Mouse (Mus musculus): Measurements from ENCODE around the gene Klk1. TPM values are rescaled to one million over a fixed set of nuclear protein-coding genes. Genes with fewer than 3 reads are reported as not detected.

Klk1 gene
- polyA plus RNA-seq, 1 experiment = not detected

GRCm38 (mm10) chr7:44273446-44273845, 48.3 kb downstream of the Klk1 start:
- no peak overlapping the region for H3K27ac ChIP-seq (ENCODE audit: insufficient read depth, low read length)
- TF ChIP-seq CTCF (IDR thresholded peaks at IDR 0.05; ENCODE audit: extremely low read depth, insufficient read depth, low read length) = no peak
- TF ChIP-seq POLR2A (IDR thresholded peaks at IDR 0.05; ENCODE audit: extremely low read depth, insufficient read depth, low read length) = no peak
- H3K4me1 ChIP-seq (ENCODE audit: control insufficient read depth, insufficient read depth, low read length) = no peaks in the 10 kb centered on the region
- H3K4me3 ChIP-seq (ENCODE audit: insufficient read depth, low read length) = no peak overlapping the region

DNA sequence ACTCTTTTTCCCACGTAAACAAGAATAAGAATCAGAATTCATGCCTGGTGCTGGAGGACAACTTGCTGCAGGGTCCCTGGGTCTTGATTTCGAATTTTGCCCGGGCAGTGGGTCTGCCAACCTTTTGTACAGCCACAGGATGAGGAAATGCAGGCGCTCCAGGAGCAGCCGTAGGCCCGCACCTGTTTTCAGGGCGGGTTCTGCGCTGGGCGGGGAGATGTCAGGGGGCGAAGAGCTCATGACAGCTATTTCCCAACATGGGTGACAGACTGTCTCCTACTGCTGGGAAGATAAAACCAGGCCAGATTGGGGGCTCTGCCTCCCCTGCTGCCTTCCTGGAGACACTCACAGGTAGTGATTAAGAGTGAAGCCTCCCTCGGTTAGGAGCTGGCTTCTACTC, 48.9 kb downstream of the Klk1 start:
- TF ChIP-seq CTCF (IDR thresholded peaks at IDR 0.05; ENCODE audit: extremely low read depth, insufficient read depth, low read length) (no peak), POLR2A (IDR thresholded peaks at IDR 0.05; ENCODE audit: extremely low read depth, insufficient read depth, low read length) (no peak)
- no peaks in the 10 kb centered on the region for H3K4me1 ChIP-seq (ENCODE audit: control insufficient read depth, insufficient read depth, low read length)
- H3K27ac ChIP-seq (ENCODE audit: insufficient read depth, low read length) = no peak overlapping the region
- H3K4me3 ChIP-seq (ENCODE audit: insufficient read depth, low read length) = no peak overlapping the region

DNA sequence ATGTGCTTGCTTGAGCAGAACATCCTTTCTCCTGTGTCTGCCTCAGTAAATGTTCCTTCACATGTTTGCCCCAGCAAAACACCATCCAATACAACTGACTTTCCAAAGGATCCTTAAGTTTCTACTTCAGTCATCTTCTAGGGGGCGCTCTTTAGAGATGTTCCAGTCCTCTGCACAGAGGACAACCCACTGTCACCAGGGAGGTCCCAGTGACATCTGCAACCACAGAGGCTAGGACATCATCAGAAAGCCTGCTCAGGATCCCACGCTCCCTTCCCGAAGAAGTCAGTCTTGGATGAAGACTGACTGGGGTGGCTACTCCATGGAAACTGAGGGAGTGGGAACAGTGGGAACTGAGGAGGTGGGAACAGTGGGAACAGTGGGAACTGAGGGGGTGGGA, 50.4 kb downstream of the Klk1 start:
- Histone ChIP-seq H3K27ac (ENCODE audit: insufficient read depth, low read length) (no peak overlapping the region), H3K4me1 (ENCODE audit: control insufficient read depth, insufficient read depth, low read length) (no peaks in the 10 kb centered on the region), H3K4me3 (ENCODE audit: insufficient read depth, low read length) (no peak overlapping the region)
- TF ChIP-seq CTCF (IDR thresholded peaks at IDR 0.05; ENCODE audit: extremely low read depth, insufficient read depth, low read length) (no peak), POLR2A (IDR thresholded peaks at IDR 0.05; ENCODE audit: extremely low read depth, insufficient read depth, low read length) (no peak)

DNA sequence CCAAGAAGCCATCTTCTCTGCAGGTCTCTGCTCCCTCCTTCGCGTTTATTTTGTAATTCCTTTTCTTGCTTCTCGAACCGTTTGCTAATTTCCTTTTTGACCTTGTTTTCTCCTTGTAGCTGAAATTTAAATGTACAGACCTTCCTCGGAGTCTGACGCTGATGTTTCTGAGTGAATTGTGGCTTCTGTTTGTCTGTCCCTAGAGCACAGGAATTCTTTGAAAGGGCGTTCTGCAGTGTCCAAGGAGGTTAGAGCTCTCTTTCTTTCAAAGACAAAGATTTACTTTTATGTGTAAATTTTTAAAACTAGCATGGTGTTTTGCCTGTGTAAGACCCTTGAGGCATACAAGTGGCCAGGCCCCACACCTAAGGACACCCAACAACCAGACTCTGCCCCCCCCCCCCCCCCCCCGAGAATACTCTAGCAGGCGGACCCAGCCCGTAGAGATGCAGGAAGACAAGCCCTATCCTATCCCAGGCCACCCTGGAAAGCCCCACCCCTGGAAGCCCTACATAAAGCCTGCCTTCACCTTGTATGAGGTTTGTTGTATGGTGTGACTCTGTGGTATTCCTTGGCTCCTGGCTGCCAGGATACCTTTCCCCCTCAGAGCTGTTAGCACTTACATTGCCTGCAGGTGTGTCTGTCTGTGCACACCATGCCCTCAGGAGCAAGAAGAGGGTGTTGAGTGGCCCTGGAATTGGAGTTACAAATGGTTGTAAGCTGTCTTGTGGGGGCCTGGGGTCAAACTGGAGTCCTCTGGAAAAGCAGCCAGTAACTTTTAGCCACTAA, 51.5 kb downstream of the Klk1 start:
- Histone ChIP-seq H3K4me3 (ENCODE audit: insufficient read depth, low read length) (no peak overlapping the region), H3K27ac (ENCODE audit: insufficient read depth, low read length) (no peak overlapping the region), H3K4me1 (ENCODE audit: control insufficient read depth, insufficient read depth, low read length) (no peaks in the 10 kb centered on the region)
- TF ChIP-seq POLR2A (IDR thresholded peaks at IDR 0.05; ENCODE audit: extremely low read depth, insufficient read depth, low read length) (no peak), CTCF (IDR thresholded peaks at IDR 0.05; ENCODE audit: extremely low read depth, insufficient read depth, low read length) (no peak)

DNA sequence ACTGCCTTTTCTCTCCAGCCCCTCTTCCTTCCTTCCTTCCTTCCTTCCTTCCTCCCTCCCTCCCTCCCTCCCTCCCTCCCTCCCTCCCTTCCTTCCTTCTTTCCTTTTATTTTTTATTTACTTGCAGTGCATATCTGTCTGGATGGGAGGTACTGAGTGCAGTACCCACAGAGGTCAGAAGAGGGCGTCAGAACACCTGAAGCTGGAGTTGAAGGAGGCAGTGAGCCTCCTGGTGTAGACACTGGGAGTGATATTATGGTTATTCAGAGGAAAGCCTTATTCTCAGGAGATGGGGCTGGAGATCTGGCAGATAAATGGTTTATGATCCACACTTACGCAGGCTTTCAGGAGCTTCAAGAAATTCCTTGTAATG, 52.1 kb downstream of the Klk1 start:
- Histone ChIP-seq H3K27ac (ENCODE audit: insufficient read depth, low read length) (no peak overlapping the region), H3K4me1 (ENCODE audit: control insufficient read depth, insufficient read depth, low read length) (no peaks in the 10 kb centered on the region; the same call in 1 of the 2 replicates), H3K4me3 (ENCODE audit: insufficient read depth, low read length) (no peak overlapping the region)
- peak; percentile 68 for TF ChIP-seq CTCF (IDR thresholded peaks at IDR 0.05; ENCODE audit: extremely low read depth, insufficient read depth, low read length)
- TF ChIP-seq POLR2A (IDR thresholded peaks at IDR 0.05; ENCODE audit: extremely low read depth, insufficient read depth, low read length) = no peak

Other genes starting within 250 kb of the Klk1 start
- not detected in 2 replicates for gene Klk1b9, start 249.3 kb upstream of the Klk1 start, polyA plus RNA-seq (2012; rRNA removed)
- not detected in 2 replicates for gene Klk1b11, start 229.5 kb upstream of the Klk1 start, polyA plus RNA-seq (2012; rRNA removed)
- gene Klk1b26, start 213.2 kb upstream of the Klk1 start, polyA plus RNA-seq (2012; rRNA removed) = not detected in 2 replicates
- not detected in 2 replicates for gene Klk1b27, start 173.1 kb upstream of the Klk1 start, polyA plus RNA-seq (2012; rRNA removed)
- gene Klk1b21, start 123.0 kb upstream of the Klk1 start, polyA plus RNA-seq (2012; rRNA removed) = not detected in 2 replicates
- not detected in 2 replicates for gene Klk1b22, start 112.7 kb upstream of the Klk1 start, polyA plus RNA-seq (2012; rRNA removed)
- gene Klk1b16, start 88.6 kb upstream of the Klk1 start, polyA plus RNA-seq (2012; rRNA removed) = not detected in 2 replicates
- not detected in 2 replicates for gene Klk1b24, start 37.1 kb upstream of the Klk1 start, polyA plus RNA-seq (2012; rRNA removed)
- 0.13 and 0.15 TPM in 2 replicates for gene Klk1b3, start 27.2 kb upstream of the Klk1 start, polyA plus RNA-seq (2012; rRNA removed)
- not detected in 2 replicates for gene Klk1b4, start 17.9 kb upstream of the Klk1 start, polyA plus RNA-seq (2012; rRNA removed)
- gene Klk1b5, start 9.4 kb upstream of the Klk1 start, polyA plus RNA-seq (2012; rRNA removed) = not detected in 2 replicates
- not detected in 2 replicates for gene Gm36864, start 10.8 kb downstream of the Klk1 start, polyA plus RNA-seq (2012; rRNA removed)
- gene 1700028J19Rik, start 21.3 kb downstream of the Klk1 start, polyA plus RNA-seq (2012; rRNA removed) = 2.3 and 2.9 TPM in 2 replicates
- 105 TPM in 2 replicates for gene 2410002F23Rik, start 21.4 kb downstream of the Klk1 start, polyA plus RNA-seq (2012; rRNA removed)
- gene Acp4, start 32.0 kb downstream of the Klk1 start, polyA plus RNA-seq (2012; rRNA removed) = not detected in 2 replicates
- not detected in 2 replicates for gene Gm15517, start 36.1 kb downstream of the Klk1 start, polyA plus RNA-seq (2012; rRNA removed)
- gene Clec11a, start 81.5 kb downstream of the Klk1 start, polyA plus RNA-seq (2012; rRNA removed) = 5.4 and 5.6 TPM in 2 replicates
- 106 and 113 TPM in 2 replicates for gene Shank1, start 84.9 kb downstream of the Klk1 start, polyA plus RNA-seq (2012; rRNA removed)
- 70.2 and 74.0 TPM in 2 replicates for gene Syt3, start 158.7 kb downstream of the Klk1 start, polyA plus RNA-seq (2012; rRNA removed)
- gene 1700008O03Rik, start 160.5 kb downstream of the Klk1 start, polyA plus RNA-seq (2012; rRNA removed) = 3.7 and 4.3 TPM in 2 replicates
- gene Lrrc4b, start 203.7 kb downstream of the Klk1 start, polyA plus RNA-seq (2012; rRNA removed) = 190 and 192 TPM in 2 replicates
- gene Aspdh, start 240.0 kb downstream of the Klk1 start, polyA plus RNA-seq (2012; rRNA removed) = 8.2 and 8.7 TPM in 2 replicates
- gene Josd2, start 242.6 kb downstream of the Klk1 start, polyA plus RNA-seq (2012; rRNA removed) = 232 and 256 TPM in 2 replicates